Mouse (Mus musculus): ENCODE measurements around the gene Notch1.
A peak's percentile ranks its signal among the peaks of the same experiment; 100 is the strongest.

Gene Notch1

GRCm38 (mm10) chr2:26516275-26516674, at the start of gene Notch1:
TSS of gene Notch1 (minus strand) at chr2:26516663.
- no peak for DNase-seq

- DNase-seq, result peak; percentile 15 to 34
Observed at GRCm38 (mm10) chr2:26566221-26566620, 49.8 kb upstream of the Notch1 start.

GRCm38 (mm10) chr2:26561351-26562016, 45.0 kb upstream of the Notch1 start:
- DNase-seq, result no peak

- no peak for DNase-seq
Observed at GRCm38 (mm10) chr2:26560506-26560905, 44.0 kb upstream of the Notch1 start.

- no peak for DNase-seq
Observed at GRCm38 (mm10) chr2:26556535-26556993, 40.1 kb upstream of the Notch1 start.

GRCm38 (mm10) chr2:26555076-26555475, 38.6 kb upstream of the Notch1 start:
- no peak for DNase-seq

- no peak for DNase-seq
Observed at GRCm38 (mm10) chr2:26553904-26554303, 37.4 kb upstream of the Notch1 start.

- no peak for DNase-seq
Observed at GRCm38 (mm10) chr2:26552066-26552465, 35.6 kb upstream of the Notch1 start.

- DNase-seq, result no peak
Observed at GRCm38 (mm10) chr2:26551446-26551845, 35.0 kb upstream of the Notch1 start.

- no peak for DNase-seq
Observed at GRCm38 (mm10) chr2:26550777-26551176, 34.3 kb upstream of the Notch1 start.

- no peak for DNase-seq
Observed at GRCm38 (mm10) chr2:26550205-26550604, 33.7 kb upstream of the Notch1 start.

GRCm38 (mm10) chr2:26549801-26550200, 33.3 kb upstream of the Notch1 start:
- DNase-seq, result no peak

GRCm38 (mm10) chr2:26547481-26547880, 31.0 kb upstream of the Notch1 start:
- peak in 1 of 2 experiments; percentile 21 for DNase-seq

- DNase-seq, result no peak
Observed at GRCm38 (mm10) chr2:26544265-26544664, 27.8 kb upstream of the Notch1 start.

- DNase-seq, result no peak
Observed at GRCm38 (mm10) chr2:26543768-26544167, 27.3 kb upstream of the Notch1 start.

GRCm38 (mm10) chr2:26543155-26543554, 26.7 kb upstream of the Notch1 start:
- no peak for DNase-seq

- DNase-seq, result no peak
Observed at GRCm38 (mm10) chr2:26541258-26541910, 24.9 kb upstream of the Notch1 start.

- no peak for DNase-seq
Observed at GRCm38 (mm10) chr2:26540721-26541120, 24.3 kb upstream of the Notch1 start.

- DNase-seq, result no peak
Observed at GRCm38 (mm10) chr2:26539516-26539915, 23.1 kb upstream of the Notch1 start.

- no peak for DNase-seq
Observed at GRCm38 (mm10) chr2:26535517-26536045, 19.1 kb upstream of the Notch1 start.

- DNase-seq, result no peak
Observed at GRCm38 (mm10) chr2:26534616-26535015, 18.2 kb upstream of the Notch1 start.

GRCm38 (mm10) chr2:26534161-26534560, 17.7 kb upstream of the Notch1 start:
- no peak for DNase-seq

- no peak for DNase-seq
Observed at GRCm38 (mm10) chr2:26533249-26533648, 16.8 kb upstream of the Notch1 start.

- DNase-seq, result no peak
Observed at GRCm38 (mm10) chr2:26531829-26532228, 15.4 kb upstream of the Notch1 start.
